Mouse (Mus musculus) adrenal gland, adult 8-10 months (tissue): ENCODE measurements around the gene Kel. TPM values are rescaled to one million over a fixed set of nuclear protein-coding genes. Genes with fewer than 3 reads are reported as not detected.

Source experiments
- DNase-seq: peaks from one replicate; pipeline ENCODE4 v3.0.0; 2022
- total RNA-seq, 4 experiments: library from RNA; stranded (reverse); gene quantifications; 2 replicates each; pipeline ENCODE4 v1.2.4; 2022

Kel gene
- total RNA-seq, result not detected

DNA sequence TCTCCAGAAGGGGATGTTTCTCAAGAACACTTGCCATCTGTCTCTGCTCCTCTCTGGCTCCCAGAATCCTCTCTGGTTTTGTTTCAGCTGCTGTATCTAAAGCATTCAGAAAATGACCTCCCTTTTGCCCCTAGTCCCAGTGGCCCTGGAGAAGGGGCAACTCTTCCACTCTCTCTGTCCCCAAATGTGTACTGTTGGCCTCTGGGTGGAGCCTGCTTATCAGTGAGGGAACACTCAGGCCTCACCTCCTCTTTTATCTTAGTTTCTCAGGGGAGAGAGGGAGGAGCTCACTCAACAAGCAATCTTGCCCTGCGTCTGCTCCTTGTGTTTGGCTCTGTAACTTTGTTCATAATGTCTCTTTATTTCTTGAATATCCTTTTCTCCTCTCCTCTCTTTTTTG lies at the start of gene Kel:
TSS of gene Kel (minus strand) at position 217 of the 400 bp plus-strand sequence.
- DNase-seq, result no peak

GRCm38 (mm10) chr6:41744664-41745392 lies 40.7 kb upstream of the Kel start:
- DNase-seq, result no peak

DNA sequence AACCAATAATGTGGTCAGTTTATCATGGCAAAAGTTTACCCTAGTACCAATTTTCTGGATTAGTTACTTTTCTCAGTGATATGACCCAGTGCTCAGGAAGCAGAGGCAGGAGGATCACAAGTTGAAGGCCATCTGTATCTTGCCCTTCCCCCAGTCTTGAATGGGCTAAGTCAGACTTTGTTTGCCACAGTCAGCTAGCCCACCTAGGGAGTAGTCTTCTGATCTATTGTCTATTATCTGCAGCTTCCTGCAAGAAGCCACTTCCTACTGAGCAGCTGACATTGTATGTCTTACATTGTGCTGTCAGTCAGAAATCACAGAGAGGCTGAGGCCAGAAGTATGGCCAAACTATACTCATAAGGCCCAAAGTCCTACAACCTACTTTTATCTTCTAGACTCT lies 37.0 kb upstream of the Kel start:
- DNase-seq, result no peak

DNA sequence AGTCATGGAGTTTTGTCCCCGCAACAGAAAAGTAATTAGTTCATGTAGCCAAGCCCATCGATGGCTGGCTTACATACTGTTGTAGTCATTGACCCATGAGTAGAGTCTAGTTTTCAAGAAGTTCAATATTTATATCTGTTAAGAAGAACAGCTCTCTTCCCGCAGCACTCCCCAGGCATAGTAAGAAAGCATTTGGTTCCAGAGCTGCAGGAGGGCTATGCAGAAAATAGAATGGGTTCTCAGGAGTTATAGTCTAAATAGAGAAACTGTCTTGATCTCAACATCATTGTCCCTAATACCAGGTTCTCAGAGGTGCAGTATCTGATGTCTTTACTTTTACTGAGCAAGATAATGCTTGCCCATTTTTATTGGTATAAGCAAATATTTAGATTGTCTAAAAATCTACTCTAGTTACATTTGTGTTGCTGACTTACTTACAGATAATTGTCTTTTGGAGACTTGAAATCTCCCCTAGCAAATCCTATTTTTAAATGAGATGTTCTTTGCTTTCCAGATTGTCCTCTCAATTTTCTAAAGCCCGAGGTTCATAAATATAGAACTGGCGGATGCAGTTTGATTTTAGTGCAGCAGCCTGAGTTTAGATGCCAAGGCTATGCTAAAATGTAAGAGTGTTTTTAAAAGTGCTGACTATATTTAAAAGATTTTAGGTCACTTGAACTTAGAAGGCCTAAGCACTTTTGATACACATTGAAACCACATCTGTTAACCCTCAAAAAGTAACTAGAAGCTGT lies 30.8 kb upstream of the Kel start:
- no peak for DNase-seq

DNA sequence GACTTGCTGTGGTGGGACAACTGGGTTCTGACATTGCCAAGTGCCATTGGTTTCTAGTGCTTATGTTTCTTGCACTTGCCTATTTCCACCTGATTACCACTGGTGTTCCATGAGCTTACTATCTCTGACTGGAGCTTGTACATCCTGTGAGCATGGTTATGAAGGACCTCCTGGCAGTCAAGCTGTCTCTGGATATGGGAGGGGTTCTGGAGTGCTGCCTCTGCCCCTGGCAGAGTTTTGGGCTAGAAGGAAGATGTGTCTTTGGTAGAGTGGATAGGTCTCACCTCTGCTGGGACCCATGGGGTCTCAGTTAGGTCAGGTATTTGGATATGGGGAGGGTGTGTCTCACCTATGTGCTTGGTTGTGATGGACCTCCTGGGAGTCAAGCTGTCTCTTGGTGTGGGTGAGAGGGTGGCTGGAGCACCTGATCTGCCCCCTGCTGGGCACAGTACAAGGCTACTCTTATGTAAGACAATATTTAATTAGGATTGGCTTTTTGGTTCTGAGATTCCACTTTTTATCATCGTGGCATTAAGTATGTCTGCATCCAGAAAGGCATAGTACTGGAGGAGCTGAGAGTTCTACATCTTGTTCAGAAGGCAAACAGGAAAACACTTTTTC lies 24.0 kb upstream of the Kel start:
- DNase-seq, result no peak

- no peak for DNase-seq
Measured at GRCm38 (mm10) chr6:41721430-41721829, 17.3 kb upstream of the Kel start.

- no peak for DNase-seq
Measured at GRCm38 (mm10) chr6:41710281-41710680, 6.1 kb upstream of the Kel start.

DNA sequence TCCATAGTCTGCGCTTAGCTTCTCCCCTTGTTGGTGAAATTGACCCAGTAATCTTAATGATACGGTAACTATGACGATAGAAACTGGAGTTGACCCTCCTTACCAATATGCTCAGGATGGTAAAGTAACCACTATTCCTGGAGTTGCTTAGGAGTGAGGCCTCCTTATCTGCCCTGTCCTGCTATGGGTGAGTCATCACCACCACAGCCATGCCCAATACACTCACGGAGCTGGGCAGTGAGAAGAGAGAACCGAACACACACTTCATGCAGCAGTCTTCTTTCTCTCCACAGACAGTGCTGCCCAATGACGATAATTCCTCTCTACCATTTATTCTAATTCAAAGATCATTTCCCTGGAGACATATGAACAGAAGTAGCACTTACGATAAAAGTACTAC lies 2.1 kb upstream of the Kel start:
- DNase-seq, result no peak

GRCm38 (mm10) chr6:41702928-41703327 lies 1.2 kb downstream of the Kel start:
- no peak for DNase-seq

DNA sequence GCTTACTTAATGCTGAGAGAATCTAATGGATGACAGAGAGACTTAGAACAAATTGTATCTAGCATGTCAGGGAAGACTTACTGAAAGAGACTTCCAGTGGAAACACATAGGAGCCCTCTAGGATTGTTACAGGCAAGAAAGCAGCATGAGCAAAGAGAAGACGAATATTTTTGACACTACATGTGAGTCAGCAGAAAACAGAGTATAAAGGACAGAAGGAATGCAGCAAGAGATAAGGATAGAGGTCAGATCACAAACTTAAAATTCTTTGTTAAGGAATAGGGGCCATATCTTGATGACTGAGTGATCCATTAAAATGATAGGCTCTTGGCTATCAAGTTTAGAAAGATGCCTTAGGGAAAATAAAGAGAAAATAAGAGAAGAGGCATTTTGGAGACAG lies 2.9 kb downstream of the Kel start:
- no peak for DNase-seq

GRCm38 (mm10) chr6:41694407-41694806 lies 9.7 kb downstream of the Kel start:
- no peak for DNase-seq

- no peak for DNase-seq
Measured at GRCm38 (mm10) chr6:41692200-41692599, 11.9 kb downstream of the Kel start.

DNA sequence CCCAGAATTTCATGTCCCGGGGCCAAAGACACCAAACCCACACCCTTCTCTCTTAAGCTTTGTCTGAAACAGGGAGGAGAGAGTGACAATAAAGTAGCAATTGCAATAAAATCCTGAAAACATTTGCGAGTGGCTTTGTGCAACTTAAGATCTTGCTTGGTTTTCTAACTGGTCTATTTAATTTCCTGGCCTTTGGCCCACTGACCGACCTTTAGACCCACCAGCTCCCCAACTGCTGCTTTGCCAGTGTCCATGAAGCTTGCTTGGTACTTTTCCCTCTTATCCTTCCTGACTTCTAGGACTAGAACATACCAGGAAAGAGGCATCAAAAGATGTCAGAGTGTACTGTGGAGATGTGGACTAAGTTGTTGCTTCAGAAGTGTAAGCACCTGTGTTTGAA lies 18.5 kb downstream of the Kel start:
- no peak for DNase-seq

DNA sequence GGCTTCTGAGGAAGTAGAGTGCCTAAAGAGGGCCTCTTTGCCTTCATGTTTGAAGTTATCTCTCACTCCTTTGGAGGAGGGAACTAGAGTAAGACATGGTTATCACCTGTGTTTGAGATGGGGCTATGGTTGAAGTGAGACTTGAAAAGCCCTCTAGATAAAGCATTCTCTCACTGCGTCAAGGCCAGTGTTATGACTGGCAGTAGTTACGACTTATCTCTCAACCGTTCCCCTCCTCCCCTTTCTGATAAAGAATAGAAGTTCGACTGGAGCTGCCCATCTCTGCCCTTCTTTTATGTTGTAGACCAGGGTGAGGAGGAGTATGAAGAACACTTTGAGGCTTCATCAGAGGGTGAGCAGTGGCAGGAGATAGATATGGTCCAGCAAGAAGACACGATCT lies 19.2 kb downstream of the Kel start:
- DNase-seq, result no peak

DNA sequence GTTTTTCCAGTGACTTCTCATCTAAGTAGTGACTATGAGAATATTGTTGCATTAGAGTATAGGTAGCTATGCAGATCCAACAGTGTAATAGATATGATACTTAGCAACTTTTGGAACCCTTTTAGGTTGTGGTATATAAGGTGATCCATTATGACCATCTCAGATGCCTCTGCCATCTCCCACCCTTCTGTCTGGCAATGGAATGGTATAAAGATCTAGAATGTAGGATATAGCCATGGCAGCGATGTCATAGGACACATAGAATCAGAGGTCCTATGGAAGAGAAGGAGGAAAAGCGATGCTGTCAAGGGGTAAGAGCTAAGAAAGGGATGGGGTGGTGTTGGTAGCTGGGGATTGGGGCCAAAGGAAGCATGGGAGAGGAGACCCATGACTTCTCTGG lies 20.0 kb downstream of the Kel start, which contains the start of gene Llcfc1:
TSS of gene Llcfc1 (plus strand) at position 301 of the 400 bp plus-strand sequence.
- DNase-seq, result no peak

- DNase-seq, result no peak
Measured at GRCm38 (mm10) chr6:41681656-41682055, 22.5 kb downstream of the Kel start.

DNA sequence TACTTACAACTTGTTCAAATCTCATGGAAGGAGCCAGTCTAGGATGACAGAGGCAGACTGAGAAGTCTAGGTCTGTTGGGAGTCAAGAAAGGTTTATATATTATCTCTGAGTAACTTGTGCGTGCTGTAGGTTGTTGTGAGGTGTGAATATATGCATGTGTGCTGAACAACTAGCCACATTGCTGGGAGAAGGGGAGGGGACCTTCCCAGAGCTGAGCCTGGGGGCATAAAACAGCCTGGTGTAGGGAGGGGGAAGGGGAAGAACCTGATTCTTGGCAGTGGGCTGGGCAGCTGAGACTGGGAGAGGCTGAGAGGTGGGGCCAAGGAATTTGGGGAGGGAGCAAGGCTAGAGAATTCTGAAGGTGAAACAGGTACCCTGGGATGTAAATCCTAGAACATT lies 23.5 kb downstream of the Kel start, which contains the start of gene Trpv5:
TSS of gene Trpv5 (minus strand) at position 101 of the 400 bp plus-strand sequence.
- no peak for DNase-seq

DNA sequence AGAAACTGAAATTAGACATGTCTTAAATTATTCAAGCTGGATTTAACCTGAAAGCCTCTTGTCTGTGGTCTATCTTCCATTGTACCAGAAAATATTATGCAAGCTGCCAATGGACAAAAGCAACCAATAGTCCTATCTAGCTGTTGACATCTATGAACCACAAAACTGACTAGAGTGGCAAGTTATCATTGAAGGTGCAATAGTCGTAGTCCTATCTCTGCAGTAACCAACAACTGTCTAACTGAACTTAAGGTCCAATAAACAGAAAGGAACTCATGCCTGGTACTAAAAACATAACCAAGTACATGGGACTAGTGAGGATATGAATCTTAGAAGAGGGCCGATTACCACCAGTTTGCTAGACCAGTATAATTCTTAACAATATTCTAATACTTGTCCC lies 27.6 kb downstream of the Kel start:
- no peak for DNase-seq

DNA sequence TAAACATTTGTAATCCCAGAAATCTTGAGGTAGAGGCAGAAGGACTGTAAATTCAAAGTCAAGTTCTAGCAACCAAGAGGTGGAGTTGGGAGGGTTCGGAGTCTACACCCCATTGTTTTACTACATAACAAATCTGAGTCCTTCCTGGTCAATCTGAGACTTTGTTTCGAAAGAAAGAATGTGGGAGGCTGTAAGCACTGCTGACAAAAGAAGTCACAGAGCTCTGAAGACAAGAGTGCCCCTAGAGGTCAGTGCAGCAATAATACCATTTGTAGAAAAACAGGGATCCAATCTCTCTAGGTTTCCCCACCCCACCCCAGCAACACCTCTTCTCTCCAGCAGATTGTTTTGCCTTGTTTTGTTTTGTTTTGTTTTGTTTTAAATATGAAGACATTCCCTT lies 41.8 kb downstream of the Kel start:
- no peak for DNase-seq

DNA sequence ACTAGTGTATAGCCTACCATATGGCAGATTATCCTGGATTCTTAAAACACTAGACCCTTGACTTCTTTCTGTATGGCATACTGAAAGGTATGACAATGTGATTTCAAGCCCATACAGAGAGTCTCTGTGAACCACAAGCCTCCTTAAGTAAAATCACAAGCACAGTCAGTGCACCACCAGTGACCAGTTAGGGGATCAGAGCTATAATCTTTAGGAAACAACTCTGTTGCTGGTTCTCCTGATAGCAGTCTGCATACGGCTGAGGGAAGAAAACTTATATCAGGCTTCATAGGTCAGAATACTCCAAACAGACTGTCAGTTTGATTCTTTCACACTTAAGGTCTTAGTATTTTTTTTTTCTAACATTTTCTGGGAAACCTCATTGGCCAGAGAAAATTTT lies 45.7 kb downstream of the Kel start:
- no peak for DNase-seq

DNA sequence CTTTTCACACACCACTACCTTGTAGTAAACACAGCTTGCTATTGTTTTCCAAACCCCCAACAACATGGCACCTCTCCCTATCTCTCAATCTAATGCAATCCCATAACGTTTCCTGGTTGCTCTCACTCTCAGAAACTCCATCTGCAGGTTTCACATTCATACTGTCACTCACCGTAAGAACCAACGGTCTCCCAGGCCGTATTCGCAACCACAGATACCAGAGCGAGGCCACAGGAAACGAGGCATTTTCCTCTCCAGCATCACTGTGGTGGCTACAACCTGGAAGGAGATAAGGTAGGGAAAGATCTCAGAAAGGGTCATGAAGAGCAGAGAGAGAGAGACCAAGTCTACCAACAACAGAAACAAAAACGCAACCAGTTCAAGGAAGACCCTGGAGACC lies 49.5 kb downstream of the Kel start:
- no peak for DNase-seq

DNA sequence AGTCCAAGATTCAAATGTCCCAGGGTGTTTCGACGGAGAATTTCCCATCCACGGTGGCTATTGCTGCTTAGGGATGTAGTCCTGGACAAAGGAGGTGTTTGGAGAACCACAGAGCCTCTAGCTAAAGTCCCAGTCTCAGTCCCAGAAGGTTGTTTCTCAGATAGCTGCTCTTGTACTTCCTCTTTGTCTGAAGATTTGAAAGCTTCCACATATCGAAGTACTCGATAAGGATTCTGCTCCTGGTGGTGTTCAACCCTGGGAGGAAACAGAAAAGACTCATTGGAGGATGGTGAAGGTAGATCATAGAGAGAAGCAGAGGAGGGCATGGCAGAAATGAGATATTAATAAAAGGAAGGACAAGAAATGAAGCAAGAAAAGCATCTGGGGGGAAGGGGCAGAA lies 51.0 kb downstream of the Kel start:
- no peak for DNase-seq

DNA sequence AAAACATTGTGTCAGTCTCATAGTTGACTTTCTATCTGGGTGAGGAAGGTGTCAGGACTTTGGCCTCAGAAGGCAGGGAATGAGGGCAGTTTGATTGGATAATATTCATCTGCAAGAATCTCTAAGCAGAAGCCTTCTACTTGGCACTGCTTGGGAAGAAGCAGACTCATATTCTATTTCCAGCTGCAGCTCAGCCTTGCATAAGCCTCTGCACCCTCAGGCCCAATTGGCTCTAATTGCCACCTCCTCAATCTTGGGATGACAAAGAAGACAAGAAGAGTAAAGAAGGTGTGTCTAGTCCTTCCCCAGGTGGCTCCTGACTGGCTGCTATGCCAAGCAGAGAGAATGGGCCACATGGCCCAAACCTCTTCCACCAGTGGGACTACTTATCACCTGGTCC lies 57.5 kb downstream of the Kel start:
- no peak for DNase-seq

DNA sequence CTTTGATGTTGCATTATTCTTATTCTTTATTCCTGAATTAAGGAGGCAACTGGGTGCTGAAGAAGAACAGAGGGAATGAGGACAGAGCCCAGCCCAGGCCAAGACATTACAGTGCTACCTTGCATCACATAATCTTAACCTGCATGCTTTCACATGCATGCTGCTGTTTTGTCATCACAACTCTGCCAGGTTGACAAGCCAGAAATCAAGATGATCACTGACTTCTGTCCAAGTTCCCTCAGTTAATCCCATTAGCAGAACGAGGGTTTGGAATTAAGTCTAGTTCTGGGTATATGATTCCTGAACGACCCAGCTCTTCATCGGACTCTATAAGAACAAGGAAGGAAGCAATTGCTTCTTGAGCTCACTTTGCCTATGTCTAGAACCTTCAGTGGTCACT lies 57.9 kb downstream of the Kel start:
- no peak for DNase-seq
